Mouse (Mus musculus) right cerebral cortex, postnatal 36 days (tissue): ENCODE measurements around the gene Tmem189.

ENCODE experiments used
- DNase-seq, 2 experiments: peaks; one replicate each; pipeline ENCODE4 v3.0.0; 2022; ENCODE audit warnings: low spot score in 2 of 2, mixed read lengths in 1 of 2

Tmem189 gene

DNA sequence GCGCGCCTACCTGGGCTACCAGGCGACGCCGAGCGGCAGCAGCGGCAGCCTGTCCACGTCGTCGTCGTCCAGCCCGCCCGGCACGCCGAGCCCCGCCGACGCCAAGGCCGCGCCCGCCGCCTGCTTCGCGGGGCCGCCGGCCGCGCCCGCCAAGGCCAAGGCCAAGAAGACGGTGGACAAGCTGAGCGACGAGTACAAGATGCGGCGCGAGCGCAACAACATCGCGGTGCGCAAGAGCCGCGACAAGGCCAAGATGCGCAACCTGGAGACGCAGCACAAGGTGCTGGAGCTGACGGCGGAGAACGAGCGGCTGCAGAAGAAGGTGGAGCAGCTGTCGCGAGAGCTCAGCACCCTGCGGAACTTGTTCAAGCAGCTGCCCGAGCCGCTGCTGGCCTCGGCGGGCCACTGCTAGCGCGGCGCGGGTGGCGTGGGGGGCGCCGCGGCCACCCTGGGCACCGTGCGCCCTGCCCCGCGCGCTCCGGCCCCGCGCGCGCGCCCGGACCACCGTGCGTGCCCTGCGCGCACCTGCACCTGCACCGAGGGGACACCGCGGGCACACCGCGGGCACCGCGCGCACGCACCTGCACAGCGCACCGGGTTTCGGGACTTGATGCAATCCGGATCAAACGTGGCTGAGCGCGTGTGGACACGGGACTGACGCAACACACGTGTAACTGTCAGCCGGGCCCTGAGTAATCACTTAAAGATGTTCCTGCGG lies at the start of gene Tmem189:
Gene Tmem189 (minus strand): TSS at position 322 of the 718 bp plus-strand sequence.
- DNase-seq: peak; percentile 53 to 59

DNA sequence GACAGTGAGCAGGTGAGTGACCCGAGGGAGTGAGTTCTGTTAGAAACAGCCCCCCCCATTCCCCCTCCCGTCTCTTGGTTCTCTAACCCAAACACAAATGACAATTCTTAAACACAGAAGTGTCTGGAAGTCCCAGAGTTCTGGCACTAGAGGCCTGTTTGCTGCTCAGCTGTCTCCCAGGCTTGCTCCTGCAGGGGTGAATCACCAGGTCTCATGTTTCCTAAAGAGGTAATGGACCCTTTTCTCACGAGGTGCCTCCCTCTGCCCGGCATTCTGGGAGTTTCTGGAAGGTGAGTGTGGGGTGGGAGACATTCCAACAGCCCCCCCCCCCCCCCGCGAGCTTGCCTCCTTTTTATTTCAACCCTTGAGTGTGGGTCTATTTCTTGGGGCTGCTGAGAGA lies 49.4 kb upstream of the Tmem189 start:
- no peak for DNase-seq

DNA sequence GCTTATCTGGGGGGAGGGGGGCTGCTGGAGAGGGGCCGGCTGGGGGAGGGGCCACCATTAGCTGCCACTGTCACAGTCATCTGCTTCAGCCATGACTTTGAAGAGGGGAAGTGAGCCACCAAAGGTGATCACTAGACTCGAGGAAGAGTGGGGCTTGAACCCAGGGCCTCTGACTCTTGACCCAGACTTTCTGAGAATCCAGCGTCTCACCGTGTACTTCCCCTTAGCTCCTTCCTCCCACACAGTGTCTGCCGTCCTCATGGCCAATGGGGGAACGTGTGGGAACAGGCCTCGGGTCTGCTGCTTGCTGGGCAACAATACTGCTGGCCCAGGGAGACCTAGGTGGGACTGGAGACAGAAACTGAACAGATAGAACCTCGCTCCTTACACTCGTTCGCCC lies 45.2 kb upstream of the Tmem189 start:
- no peak for DNase-seq

GRCm38 (mm10) chr2:167731149-167731548 lies 41.5 kb upstream of the Tmem189 start:
- DNase-seq: no peak

GRCm38 (mm10) chr2:167730036-167730435 lies 40.4 kb upstream of the Tmem189 start:
- DNase-seq: no peak

GRCm38 (mm10) chr2:167727161-167727560 lies 37.5 kb upstream of the Tmem189 start:
- DNase-seq: peak; percentile 25 to 37

- no peak for DNase-seq
Measured at GRCm38 (mm10) chr2:167725879-167726278, 36.3 kb upstream of the Tmem189 start.

GRCm38 (mm10) chr2:167723589-167724206 lies 34.1 kb upstream of the Tmem189 start:
- no peak for DNase-seq

- DNase-seq: no peak
Measured at GRCm38 (mm10) chr2:167722538-167722937, 32.9 kb upstream of the Tmem189 start.

DNA sequence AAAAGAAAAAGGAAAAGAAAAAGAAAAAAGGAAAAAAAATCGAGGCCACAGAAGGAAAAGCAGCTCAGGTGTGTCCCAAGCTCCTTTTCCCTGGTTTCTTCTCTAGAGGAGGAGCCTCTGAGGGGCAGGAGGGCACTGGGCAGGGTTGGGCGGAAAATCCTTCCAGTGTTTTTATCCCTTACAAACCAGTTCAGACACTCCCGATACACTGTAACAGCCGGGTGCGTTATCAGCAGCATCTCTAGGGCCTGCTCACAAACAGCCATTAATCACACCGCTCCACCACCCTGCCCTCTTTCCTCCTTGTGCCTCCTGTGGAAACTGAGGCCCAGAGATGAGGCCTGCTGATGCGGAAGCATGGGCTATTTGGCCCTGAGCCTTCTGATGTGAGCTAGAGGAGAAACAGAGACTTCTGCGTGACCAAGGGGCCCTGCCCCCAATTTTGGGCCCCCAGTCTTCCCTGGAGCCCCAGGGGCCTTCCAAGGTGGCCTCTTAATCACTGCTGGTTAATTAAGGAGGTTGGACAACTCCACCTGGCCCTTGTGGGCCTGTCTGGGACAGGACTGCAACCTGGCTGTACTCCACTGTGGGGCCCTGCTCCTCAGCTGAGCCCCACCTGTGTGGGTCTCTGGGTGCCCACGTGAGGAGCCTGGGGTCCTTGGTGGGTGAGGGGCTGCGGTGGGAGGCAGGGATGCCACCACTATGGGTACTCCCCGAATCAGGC lies 31.7 kb upstream of the Tmem189 start:
- DNase-seq: no peak

DNA sequence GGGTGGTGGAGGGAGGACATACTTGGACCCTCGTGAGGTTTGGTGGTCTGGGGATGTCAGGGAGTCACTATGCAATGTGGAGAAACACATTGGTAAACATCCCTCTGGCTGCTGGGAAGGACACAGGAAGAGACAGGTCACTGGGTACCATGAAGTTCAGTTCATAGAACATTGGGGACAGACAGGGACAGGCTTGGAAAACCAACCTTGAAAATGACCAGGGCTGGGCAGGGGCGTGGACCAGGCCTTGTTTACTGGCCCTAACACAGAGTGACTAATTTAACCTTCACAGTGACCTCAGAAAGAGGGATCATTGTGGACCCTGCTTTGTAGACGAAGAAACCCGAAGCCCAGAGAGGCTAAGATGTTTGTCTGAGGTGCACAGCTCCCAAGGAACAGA lies 29.9 kb upstream of the Tmem189 start:
- DNase-seq: no peak

DNA sequence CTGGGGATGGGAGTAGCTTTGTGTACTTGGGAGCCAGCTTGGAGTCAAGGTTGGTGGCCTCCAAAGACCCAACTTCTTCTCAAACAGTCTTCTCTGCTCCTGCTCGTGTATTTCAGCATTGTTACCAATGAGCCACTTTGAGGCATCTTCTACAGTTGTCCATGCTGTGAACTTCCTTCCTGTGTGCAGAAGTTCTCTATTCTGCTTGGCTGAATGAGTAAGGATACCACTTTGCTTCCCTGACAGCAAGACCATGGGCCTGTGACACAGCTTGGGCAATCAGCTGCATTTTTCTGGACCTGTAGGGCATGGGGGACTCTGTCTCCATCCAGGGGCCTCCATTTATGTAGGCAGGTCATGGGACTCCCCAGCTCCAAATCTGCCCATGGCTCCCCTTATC lies 27.6 kb upstream of the Tmem189 start:
- no peak for DNase-seq

DNA sequence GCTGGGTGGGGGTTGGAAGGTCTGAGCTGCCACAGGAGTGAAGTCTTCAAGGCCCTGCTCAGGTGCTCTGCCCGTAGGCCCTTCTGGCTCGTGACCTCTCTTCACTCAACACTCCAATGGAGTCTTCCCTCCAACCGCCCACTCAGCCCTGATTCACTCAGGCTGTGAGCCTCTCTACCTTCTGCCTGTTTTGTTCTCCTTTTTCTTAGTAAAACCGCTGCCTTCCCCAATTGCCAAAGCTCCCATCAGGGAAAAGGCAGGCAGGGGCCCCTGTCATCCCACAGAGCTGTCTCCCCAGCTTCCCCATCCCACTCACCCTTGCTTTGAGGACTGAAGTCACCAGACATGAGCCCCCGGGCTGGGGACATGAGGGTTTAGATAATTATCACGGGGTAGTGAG lies 25.4 kb upstream of the Tmem189 start:
- DNase-seq: peak in 1 of 2 experiments; percentile 12

- DNase-seq: no peak
Measured at GRCm38 (mm10) chr2:167714298-167714697, 24.7 kb upstream of the Tmem189 start.

- no peak for DNase-seq
Measured at GRCm38 (mm10) chr2:167712872-167713821, 23.5 kb upstream of the Tmem189 start.

DNA sequence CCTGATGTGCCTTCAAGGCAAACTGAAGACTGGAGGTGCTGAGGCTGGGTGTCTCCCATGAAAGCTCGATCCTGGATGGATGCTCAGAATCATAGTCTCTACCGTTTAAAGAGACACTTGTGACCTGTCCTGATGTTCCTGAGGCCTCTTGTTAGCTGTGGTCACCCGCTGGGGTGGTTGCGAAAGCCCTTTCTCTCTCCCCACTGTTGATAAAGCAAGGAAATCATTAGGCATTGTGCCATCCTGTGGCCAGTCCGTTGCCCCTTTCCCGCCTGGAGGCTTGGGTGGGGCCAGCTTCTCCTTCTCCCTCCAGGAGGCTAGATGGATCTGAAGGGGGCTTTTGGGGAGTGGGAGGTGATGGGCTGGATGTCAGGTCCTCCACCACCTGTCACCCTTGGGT lies 21.0 kb upstream of the Tmem189 start:
- DNase-seq: no peak

DNA sequence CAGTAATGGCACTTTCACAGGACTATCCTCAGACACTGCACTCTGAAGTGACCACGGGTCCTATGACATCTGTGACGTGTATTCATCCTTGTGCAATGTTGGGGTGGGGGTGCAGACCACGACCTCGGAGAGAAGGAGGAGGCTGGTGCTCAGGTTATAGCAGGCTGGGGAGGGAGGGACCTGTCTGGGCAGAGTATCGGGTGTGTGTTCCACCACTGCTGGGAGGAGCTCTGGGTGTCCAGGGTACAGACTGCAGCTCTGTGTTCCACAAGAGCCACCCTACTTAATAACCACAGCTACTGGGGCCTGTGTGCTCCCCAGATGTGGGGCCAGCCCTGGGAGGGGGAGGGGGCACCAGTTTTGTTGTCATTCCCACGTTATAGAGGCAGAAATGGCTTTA lies 20.3 kb upstream of the Tmem189 start:
- no peak for DNase-seq

GRCm38 (mm10) chr2:167708373-167708772 lies 18.8 kb upstream of the Tmem189 start:
- DNase-seq: no peak

DNA sequence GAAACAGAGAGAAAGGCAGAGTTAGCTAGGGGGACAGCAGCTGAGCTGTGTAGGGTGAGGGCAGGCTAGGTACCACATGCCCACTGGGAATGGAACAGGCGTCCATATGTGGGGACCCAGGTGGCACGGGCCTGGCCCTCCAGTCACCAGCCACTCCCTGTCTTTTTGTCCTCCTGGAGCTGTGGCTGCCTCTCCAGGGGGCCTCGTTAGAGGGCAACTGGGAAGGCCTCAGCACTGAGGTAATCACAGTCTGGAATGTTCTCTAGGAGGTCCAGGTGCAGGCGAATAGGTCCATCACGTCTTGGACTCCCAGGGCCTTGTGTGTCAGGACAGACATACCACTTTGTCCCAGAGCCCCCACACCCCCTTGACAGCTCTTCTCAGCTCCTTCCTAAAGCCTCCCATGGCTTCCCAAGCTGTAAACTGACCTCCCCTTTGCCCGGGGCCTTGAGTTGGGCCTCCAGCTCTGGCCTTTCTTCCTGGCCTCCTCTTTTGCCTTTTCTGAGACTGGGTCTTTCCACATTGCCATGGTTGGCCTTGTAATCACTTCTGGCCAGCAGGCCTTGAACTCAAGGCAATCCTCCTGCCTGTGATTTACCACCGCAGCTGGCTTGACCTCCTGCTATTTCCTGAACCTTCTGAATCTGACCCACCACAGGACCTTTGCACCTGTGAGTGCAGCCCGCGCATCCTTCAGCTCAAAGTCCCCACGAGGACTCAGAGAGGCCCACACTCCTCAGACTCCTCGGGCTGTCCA lies 16.7 kb upstream of the Tmem189 start:
- no peak for DNase-seq

DNA sequence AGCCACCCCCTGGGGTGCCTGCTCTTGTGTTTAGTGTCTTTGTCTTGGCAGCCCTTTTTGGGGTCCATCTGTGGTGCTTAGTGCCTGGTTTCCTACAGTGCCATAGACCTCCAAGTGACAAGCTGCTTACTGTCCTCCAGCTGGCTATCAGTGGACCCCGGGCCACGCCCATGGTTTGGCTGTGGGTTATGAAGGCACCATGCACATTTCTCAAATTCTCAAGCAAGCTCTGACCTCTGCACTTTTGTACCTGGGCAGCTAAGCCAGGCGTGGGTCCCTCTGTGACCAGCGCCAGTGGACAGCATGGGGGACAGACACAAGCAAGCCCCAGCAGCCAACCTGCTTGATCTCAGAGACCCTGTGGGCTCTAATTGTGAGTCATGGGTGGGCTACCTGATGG lies 14.8 kb upstream of the Tmem189 start:
- no peak for DNase-seq

GRCm38 (mm10) chr2:167702126-167702525 lies 12.5 kb upstream of the Tmem189 start:
- DNase-seq: no peak
